ENCODE assay signal across 26 mouse cellular contexts in genomic region chr7:128205695-128206094, GRCm38 (mm10). TPM values are rescaled to one million over a fixed set of nuclear protein-coding genes. Genes with fewer than 3 reads are reported as not detected.
DNase-seq lines count a peak whose midpoint lies in the region; ATAC-seq and TF ChIP-seq lines count a peak whose summit lies in the region.
"Had no signal": no experiment of that assay in that cellular context is flagged by ENCODE, and none has a peak within 500 bp of the region (broad histone marks: within the 10 kb centered on the region; RNA-seq: fewer than 3 reads in every experiment).

No protein-coding gene starts in this region.

- ATAC-seq in inflammation-experienced regulatory T-cells, adult 6 months, result no peak
- ATAC-seq: CD4-positive, CD25-positive, alpha-beta regulatory T cell, adult 4 months; lung, postnatal 0 days had no signal

- H3K79me2 ChIP-seq in heart, adult 2 months (replicated peaks; ENCODE audit: control insufficient read depth, insufficient read depth, low read length), result no peaks in the 10 kb centered on the region

- H3K4me3 ChIP-seq in heart, adult 2 months, result peak overlapping the region; percentile 52
- peak overlapping the region; percentile 66 for H3K4me3 ChIP-seq in testis, adult 2 months (ENCODE audit: control insufficient read depth, low read depth, low read length)
- H3K4me3 ChIP-seq: embryonic facial prominence, embryonic 12.5 days; forebrain, embryonic 12.5 days; limb, embryonic 10.5 days; midbrain, embryonic 10.5 days; neural tube, embryonic 15.5 days; stomach, embryonic 15.5 days had no signal

- H3K9ac ChIP-seq in heart, adult 2 months (ENCODE audit: low read depth, low read length), result peak overlapping the region; percentile 80
- H3K9ac ChIP-seq: embryonic facial prominence, embryonic 12.5 days; forebrain, embryonic 12.5 days; hindbrain, embryonic 14.5 days; neural tube, embryonic 15.5 days; stomach, embryonic 15.5 days had no signal

- intact Hi-C loops in heart, adult 2 months (cut with DNase I), result loop anchor here (2.0 to 10.0 kb wide), 2 partner anchors 201 to 391 kb away; no protein-coding TSS in a partner anchor
- intact Hi-C loops in heart, postnatal 14 days (cut with DNase I), result loop anchor here (10.0 kb wide), 1 partner anchor 261 kb away; the partner anchor contains the start of gene Prss36

- H3K4me1 ChIP-seq in heart, adult 2 months (ENCODE audit: control insufficient read depth, insufficient read depth, low read length), result no peaks in the 10 kb centered on the region; the same call in 1 of the 2 replicates
- H3K4me1 ChIP-seq in testis, adult 2 months (ENCODE audit: control insufficient read depth, insufficient read depth, low read length), result peaks cover 4% of the 10 kb centered on the region
- H3K4me1 ChIP-seq: embryonic facial prominence, embryonic 12.5 days; forebrain, embryonic 12.5 days; midbrain, embryonic 10.5 days; neural tube, embryonic 15.5 days; stomach, embryonic 15.5 days had no signal

- TF ChIP-seq CTCF in heart, adult 2 months (IDR thresholded peaks at IDR 0.05), result no peak
- no peak for TF ChIP-seq CTCF in testis, adult 2 months (IDR thresholded peaks at IDR 0.05; ENCODE audit: control insufficient read depth, insufficient read depth, insufficient replicate concordance, low read depth, low read length)

- H3K27ac ChIP-seq in heart, adult 2 months, result peak overlapping the region; percentile 97
- H3K27ac ChIP-seq in testis, adult 2 months (ENCODE audit: control insufficient read depth, insufficient read depth, low read depth, low read length), result no peak overlapping the region
- H3K27ac ChIP-seq: embryonic facial prominence, embryonic 12.5 days; forebrain, embryonic 12.5 days; hindbrain, embryonic 14.5 days; kidney, postnatal 0 days; limb, embryonic 10.5 days; midbrain, embryonic 10.5 days; neural tube, embryonic 15.5 days; stomach, embryonic 15.5 days had no signal

- TF ChIP-seq EP300 in heart, adult 2 months (IDR thresholded peaks at IDR 0.05; ENCODE audit: insufficient read depth, low read depth, low read length), result no peak

- TF ChIP-seq POLR2A in heart, adult 2 months (IDR thresholded peaks at IDR 0.05; ENCODE audit: insufficient read depth, low read depth, low read length), result no peak; the same call in 1 of the 2 replicates
- TF ChIP-seq POLR2A in testis, adult 2 months (IDR thresholded peaks at IDR 0.05; ENCODE audit: control insufficient read depth, low read depth, low read length), result no peak

- WGBS in heart, adult 2 months, result 59% methylated on average over 18 of the region's 18 CpGs

- H3K36me3 ChIP-seq in heart, adult 2 months (ENCODE audit: control insufficient read depth, insufficient read depth, low read length), result no peaks in the 10 kb centered on the region
- H3K36me3 ChIP-seq in testis, adult 2 months (ENCODE audit: control insufficient read depth, insufficient read depth, low read length), result no peaks in the 10 kb centered on the region
- H3K36me3 ChIP-seq: embryonic facial prominence, embryonic 12.5 days; forebrain, embryonic 12.5 days; limb, embryonic 10.5 days; midbrain, embryonic 10.5 days; neural tube, embryonic 15.5 days; stomach, embryonic 15.5 days had no signal

- no peaks in the 10 kb centered on the region for H3K27me3 ChIP-seq in heart, adult 2 months (ENCODE audit: control insufficient read depth, insufficient read depth, low read length)
- no peaks in the 10 kb centered on the region for H3K27me3 ChIP-seq in testis, adult 2 months (ENCODE audit: control insufficient read depth, insufficient read depth, low read length)
- H3K27me3 ChIP-seq: embryonic facial prominence, embryonic 12.5 days; forebrain, embryonic 12.5 days; neural tube, embryonic 15.5 days; stomach, embryonic 15.5 days had no signal

- DNase-seq in heart, adult 2 months, result peak; percentile 24 to 36
- DNase-seq in heart, adult 8-10 months (ENCODE audit: low spot score), result no peak
- no peak for DNase-seq in testis, postnatal 14 days (ENCODE audit: low spot score)
- peak; percentile 14 to 23 for DNase-seq in heart, postnatal 14 days
- DNase-seq in urinary bladder, postnatal 25 days (ENCODE audit: low spot score), result no peak
- DNase-seq: adrenal gland, adult 2 months; cerebellum, adult 18-20 months; kidney, adult 2 months; liver; thymus, adult 2 months; thymus, postnatal 4 days had no signal

RNA-seq across cellular contexts. Expression of gene Cox6a2, which starts 0.5 kb away (rescaled TPM):
- 1,000 to 10,000 TPM; 2,428 to 3,099 TPM for total RNA-seq in heart, adult 2 months (2021)
- polyA plus RNA-seq in heart, adult 2 months (2012; rRNA removed), result 4,809 and 7,642 TPM in 2 replicates
- total RNA-seq in heart, adult 8-10 months (2022), result 1,000 to 10,000 TPM; 2,334 to 3,880 (median 3,044) TPM
- 0.35 and 0.52 TPM in 2 replicates for polyA plus RNA-seq in testis, adult 2 months (2012; rRNA removed)
- total RNA-seq in heart, postnatal 14 days (2021), result 1,000 to 10,000 TPM; 1,548 to 1,671 TPM
- 1 to 10 TPM in 1 of 3 experiments, not detected in 2; 1.5 TPM for polyA plus RNA-seq in inflammation-experienced regulatory T-cells, adult 6 months (2017; shearing (Covaris generic))
- total RNA-seq: midbrain, postnatal 0 days had no signal
- polyA plus RNA-seq: hindbrain, embryonic 14.5 days; intestine, embryonic 14.5 days; kidney, postnatal 0 days; midbrain, embryonic 10.5 days had no signal

RNA-seq across cellular contexts. Expression of gene Armc5, which starts 31.4 kb away (rescaled TPM):
- total RNA-seq in heart, adult 2 months (2021), result 1 to 10 TPM; 6.8 to 7.1 TPM
- 11.2 and 12.3 TPM in 2 replicates for polyA plus RNA-seq in heart, adult 2 months (2012; rRNA removed)
- total RNA-seq in heart, adult 8-10 months (2022), result 10 to 100 TPM in 1 of 4 experiments, 1 to 10 TPM in 3; 7.0 to 10.5 (median 7.9) TPM
- 11.4 and 12.1 TPM in 2 replicates for polyA plus RNA-seq in testis, adult 2 months (2012; rRNA removed)
- 1 to 10 TPM; 7.8 to 9.0 TPM for total RNA-seq in heart, postnatal 14 days (2021)
- 1 to 10 TPM; 4.9 to 5.6 (median 5.5) TPM for polyA plus RNA-seq in inflammation-experienced regulatory T-cells, adult 6 months (2017; shearing (Covaris generic))

RNA-seq across cellular contexts. Expression of gene 9130023H24Rik, which starts 32.1 kb away (rescaled TPM):
- total RNA-seq in heart, adult 2 months (2021), result 1 to 10 TPM; 3.2 to 3.6 TPM
- 1.7 and 2.2 TPM in 2 replicates for polyA plus RNA-seq in heart, adult 2 months (2012; rRNA removed)
- 1 to 10 TPM; 3.0 to 4.0 (median 3.6) TPM for total RNA-seq in heart, adult 8-10 months (2022)
- 8.1 and 9.5 TPM in 2 replicates for polyA plus RNA-seq in testis, adult 2 months (2012; rRNA removed)
- total RNA-seq in heart, postnatal 14 days (2021), result 1 to 10 TPM; 3.1 to 3.4 TPM
- polyA plus RNA-seq in inflammation-experienced regulatory T-cells, adult 6 months (2017; shearing (Covaris generic)), result 1 to 10 TPM; 2.6 to 4.9 (median 2.8) TPM

RNA-seq across cellular contexts. Expression of gene Tgfb1i1, which starts 40.9 kb away (rescaled TPM):
- 10 to 100 TPM; 14.3 to 20.1 TPM for total RNA-seq in heart, adult 2 months (2021)
- polyA plus RNA-seq in heart, adult 2 months (2012; rRNA removed), result 26.2 and 28.2 TPM in 2 replicates
- 10 to 100 TPM; 13.5 to 15.7 (median 14.6) TPM for total RNA-seq in heart, adult 8-10 months (2022)
- polyA plus RNA-seq in testis, adult 2 months (2012; rRNA removed), result 3.7 and 5.2 TPM in 2 replicates
- total RNA-seq in heart, postnatal 14 days (2021), result 10 to 100 TPM; 31.9 to 32.2 TPM
- polyA plus RNA-seq in inflammation-experienced regulatory T-cells, adult 6 months (2017; shearing (Covaris generic)), result 1 to 10 TPM in 1 of 3 experiments, under 1 TPM in 1, not detected in 1; 0.26 to 1.0 TPM

RNA-seq across cellular contexts. Expression of gene Itgad, which starts 51.5 kb away (rescaled TPM):
- under 1 TPM in 1 of 2 experiments, not detected in 1; 0.39 TPM for total RNA-seq in heart, adult 2 months (2021)
- polyA plus RNA-seq in heart, adult 2 months (2012; rRNA removed), result 0.21 TPM in 1 of 2 replicates, not detected in the other
- under 1 TPM in 1 of 4 experiments, not detected in 3; 0.09 TPM for total RNA-seq in heart, adult 8-10 months (2022)
- polyA plus RNA-seq in testis, adult 2 months (2012; rRNA removed), result 21.1 and 21.4 TPM in 2 replicates
- total RNA-seq in heart, postnatal 14 days (2021), result under 1 TPM in 1 of 2 experiments, not detected in 1; 0.17 TPM
- polyA plus RNA-seq in inflammation-experienced regulatory T-cells, adult 6 months (2017; shearing (Covaris generic)), result 1 to 10 TPM in 1 of 3 experiments, not detected in 2; 1.0 TPM
- total RNA-seq: ES-E14; midbrain, postnatal 0 days had no signal
- polyA plus RNA-seq: embryonic facial prominence, embryonic 12.5 days; forebrain, embryonic 12.5 days; hindbrain, embryonic 14.5 days; intestine, embryonic 14.5 days; kidney, postnatal 0 days; limb, embryonic 10.5 days; midbrain, postnatal 0 days; stomach, embryonic 15.5 days had no signal

Comparison
In these comparisons a context has a peak if more than half of its experiments do, and no peak if none do; other contexts are left out.
1. DNase-seq: peak in heart, adult 2 months (2 of 2) and heart, postnatal 14 days (2 of 2); none in heart, adult 8-10 months (single experiment), testis, postnatal 14 days (single experiment) and urinary bladder, postnatal 25 days (single experiment).